Mouse (Mus musculus) kidney, adult 2 months (tissue): ENCODE data around the gene Pram1.

Experiments
- CTCF ChIP-seq: fragments of 200-500 bp; conservative IDR thresholded peaks from 2 replicates; pipeline ENCODE4 v1.5.1; 2011; ENCODE audit warnings: low read depth, mild to moderate bottlenecking, control low read depth, low read length, moderate library complexity, mixed read lengths; ENCODE audit not compliant: insufficient read depth, insufficient read length
- POLR2A ChIP-seq: fragments of 200-500 bp; IDR thresholded peaks from one replicate; pipeline ENCODE4 v1.6.1; 2011; ENCODE audit warnings: low read depth, low read length, control low read depth

DNA sequence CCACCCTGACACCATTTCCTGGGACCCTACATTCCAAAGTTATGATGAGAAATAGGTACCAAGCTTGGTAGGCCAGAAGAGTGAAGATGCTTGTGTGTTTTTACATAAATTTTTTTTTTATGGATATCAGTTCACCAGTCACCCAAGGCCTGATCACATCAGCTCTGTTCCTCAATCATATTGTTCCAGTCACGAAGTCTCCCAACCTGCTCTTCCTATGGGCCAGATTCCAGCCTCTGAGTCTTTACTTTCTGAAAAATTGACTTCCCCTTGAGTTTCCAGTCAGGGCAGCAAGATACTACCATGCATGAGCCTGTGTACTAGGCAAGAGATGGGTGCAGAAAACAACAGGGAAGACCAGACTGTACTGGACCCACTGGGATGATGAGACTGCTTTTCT, 48.9 kb downstream of the Pram1 start, which contains the start of gene Hnrnpm:
- TF ChIP-seq CTCF = no peak
- TF ChIP-seq POLR2A = no peak
